Mouse (Mus musculus): ENCODE measurements around the gene C130073F10Rik.
"Not testable (repeated sequence)": the region's sequence is repeated elsewhere in the genome, so short reads cannot be mapped to it uniquely, and the experiment has no call there.

Gene C130073F10Rik

DNA sequence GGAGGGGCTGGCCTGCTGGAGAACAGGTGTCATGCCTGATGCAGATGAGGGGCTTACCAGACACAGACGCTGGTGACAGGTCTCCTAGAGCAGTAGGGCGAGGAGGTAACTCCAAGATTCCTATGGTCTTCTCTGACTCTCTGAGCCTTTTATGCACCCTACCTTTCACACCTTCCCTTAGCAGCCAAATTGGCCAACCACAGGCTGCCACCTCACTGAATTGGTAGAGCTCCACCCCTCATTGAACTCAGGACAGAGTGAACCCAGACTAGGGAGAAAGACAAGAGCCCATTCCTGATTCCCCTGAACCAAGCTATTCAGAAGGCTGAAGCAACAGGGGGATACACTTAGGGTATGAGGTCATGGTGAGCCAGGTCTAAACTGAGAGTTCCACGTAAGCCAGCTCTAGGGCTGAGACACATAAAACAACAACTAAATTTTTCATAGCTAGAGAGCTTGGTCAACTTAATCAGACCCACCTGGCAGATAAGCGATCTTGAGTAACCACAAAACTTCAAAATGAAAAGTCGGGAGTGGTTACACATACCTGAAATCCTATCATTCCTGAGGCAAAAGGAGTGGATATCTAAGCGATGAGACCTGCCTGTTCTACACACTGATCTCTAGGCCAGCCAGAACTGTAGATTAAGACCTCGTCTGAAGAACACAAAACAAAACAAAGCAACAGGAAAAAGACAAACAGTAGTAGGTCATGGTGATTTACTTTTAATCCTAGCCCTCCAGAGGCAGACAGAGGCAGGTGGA lies at the start of gene C130073F10Rik:
TSS of gene C130073F10Rik (minus strand) at position 134 of the 765 bp plus-strand sequence.
- DNase-seq = no peak

DNA sequence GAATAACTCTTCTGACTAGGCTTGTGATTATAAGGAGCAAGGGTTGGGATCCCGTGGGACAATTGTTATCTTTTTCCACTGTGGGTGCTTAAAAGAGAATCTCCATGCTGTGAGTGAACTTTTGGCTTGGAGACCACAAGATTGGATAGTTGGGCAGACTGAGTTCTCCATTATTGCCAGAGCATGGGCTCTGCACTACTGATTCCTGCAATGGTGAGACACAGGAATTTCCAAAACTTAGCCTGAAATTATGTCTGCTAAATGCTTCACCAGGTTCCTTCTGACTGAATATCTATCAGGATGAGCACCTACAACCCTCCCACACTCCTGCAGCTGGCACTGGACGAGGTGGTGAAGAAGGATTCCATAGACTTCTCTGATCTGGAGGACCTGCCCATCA lies 46.5 kb upstream of the C130073F10Rik start, which contains the start of gene Gm12794:
TSS of gene Gm12794 (plus strand) at position 301 of the 400 bp plus-strand sequence.
- DNase-seq = not testable (repeated sequence)

DNA sequence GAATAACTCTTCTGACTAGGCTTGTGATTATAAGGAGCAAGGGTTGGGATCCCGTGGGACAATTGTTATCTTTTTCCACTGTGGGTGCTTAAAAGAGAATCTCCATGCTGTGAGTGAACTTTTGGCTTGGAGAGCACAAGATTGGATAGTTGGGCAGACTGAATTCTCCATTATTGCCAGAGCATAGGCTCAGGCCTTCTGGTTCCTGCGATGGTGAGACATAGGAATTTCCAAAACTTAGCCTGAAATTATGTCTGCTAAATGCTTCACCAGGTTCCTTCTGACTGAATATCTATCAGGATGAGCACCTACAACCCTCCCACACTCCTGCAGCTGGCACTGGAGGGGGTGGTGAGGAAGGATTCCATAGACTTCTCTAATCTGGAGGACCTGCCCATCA lies 15.2 kb upstream of the C130073F10Rik start, which contains the start of gene Gm12800:
TSS of gene Gm12800 (plus strand) at position 301 of the 400 bp plus-strand sequence.
- not testable (repeated sequence) for DNase-seq

DNA sequence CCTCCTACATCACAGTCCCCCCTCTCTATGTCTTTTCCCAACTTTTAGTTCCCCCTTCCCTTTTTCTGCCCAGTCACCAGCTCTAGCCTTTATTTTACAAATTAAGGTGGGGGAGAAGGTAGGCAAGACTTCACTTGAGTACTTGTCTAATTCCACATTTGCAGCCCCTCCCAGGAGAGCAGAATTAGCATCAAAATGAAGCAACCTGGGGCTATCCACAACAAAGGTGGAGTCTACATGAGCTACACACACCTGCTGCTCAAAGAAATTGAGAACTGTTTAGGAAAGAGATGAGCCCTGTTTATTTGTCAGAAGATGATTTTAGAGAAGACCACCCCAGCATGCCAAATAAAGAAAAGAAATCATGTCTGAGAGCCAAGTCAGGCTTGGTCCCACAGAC lies 4.2 kb downstream of the C130073F10Rik start:
- no peak for DNase-seq

DNA sequence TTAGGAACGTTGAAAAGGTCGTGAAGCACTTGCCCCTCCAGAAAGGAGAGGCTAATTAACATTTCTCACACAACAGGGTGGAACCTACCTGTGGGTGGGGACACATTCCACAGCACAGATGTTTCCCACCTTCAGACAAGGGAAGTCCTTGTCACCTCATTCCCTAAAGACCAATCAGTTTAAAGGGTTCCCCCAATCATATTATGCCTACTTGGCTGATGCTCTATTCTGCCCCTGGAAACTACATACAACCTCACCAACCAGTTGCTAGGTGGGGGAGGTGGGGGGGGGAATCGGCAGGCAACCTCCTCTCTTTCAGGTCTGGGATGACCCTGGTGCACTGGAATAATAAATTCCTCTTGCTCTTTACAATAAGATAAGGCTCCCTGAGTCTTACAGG lies 9.9 kb downstream of the C130073F10Rik start:
- DNase-seq = no peak

DNA sequence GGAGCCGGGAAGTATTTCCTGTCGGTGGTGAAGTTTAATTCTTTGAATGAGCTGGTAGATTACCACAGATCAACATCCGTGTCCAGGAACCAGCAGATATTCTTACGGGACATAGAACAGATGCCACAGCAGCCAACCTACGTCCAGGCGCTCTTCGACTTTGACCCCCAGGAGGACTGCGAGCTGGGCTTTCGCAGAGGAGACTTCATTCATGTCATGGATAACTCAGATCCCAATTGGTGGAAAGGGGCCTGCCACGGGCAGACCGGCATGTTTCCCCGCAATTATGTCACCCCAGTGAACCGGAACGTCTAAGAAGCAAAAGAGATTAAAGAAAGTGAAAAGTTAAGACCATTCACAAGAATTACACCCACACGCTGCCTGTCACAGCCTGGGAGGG lies 17.9 kb downstream of the C130073F10Rik start:
- DNase-seq = peak in 1 of 2 experiments; percentile 25

DNA sequence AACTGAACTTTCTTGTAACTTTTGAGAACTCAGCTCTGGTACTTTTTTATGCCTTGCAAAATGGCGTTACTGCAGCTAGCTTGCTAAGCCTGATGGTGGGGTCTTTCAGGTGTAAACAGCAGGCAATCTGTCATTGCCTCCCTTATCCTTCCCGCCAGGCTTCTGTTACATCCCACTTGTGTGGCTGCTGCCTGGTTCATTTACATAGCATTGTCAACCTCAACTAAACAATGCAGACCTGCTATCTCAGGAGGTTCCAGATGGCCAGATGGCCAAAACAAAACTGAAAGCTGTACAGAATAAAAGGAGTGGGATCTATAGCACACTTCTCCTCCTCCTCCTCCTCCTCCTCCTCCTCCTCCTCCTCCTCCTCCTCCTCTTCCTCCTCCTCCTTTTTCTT lies 21.6 kb downstream of the C130073F10Rik start:
- DNase-seq = not testable (repeated sequence)

DNA sequence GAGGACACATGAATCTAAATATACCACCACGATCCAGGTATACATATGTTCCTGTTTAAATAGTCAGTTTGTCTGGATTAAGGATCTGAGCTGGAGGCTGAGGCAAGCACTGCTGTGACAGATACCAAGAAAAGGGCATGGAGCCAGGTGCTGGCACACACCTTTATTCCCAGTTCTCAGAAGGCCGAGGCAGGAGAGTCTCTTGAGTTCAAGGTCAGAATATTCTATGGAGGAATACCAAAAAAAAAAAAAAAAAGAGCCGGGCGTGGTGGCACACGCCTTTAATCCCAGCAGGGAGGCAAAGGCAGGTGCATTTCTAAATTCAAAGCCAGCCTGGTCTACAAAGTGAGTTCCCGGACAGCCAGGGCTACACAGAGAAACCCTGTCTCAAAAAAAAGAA lies 31.3 kb downstream of the C130073F10Rik start:
- DNase-seq = no peak

DNA sequence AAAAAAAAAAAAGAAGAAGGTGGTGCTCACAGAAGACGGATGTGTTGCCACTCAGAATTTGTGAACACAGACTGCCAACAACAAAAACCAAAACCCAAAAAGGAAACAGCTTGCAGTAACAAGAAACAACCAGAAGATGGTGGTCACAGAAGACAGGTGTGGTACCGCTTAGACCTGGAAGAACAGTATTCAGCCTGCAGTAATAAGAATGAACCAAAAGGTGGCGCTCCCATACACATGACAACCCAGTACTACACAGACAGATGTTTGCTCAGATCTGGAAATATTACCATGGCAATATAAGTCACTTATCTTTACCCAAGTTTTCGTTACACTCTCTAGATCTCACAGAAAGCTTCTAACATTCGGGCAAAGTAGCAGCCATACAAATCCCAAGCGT lies 32.7 kb downstream of the C130073F10Rik start:
- peak; percentile 33 to 41 for DNase-seq

DNA sequence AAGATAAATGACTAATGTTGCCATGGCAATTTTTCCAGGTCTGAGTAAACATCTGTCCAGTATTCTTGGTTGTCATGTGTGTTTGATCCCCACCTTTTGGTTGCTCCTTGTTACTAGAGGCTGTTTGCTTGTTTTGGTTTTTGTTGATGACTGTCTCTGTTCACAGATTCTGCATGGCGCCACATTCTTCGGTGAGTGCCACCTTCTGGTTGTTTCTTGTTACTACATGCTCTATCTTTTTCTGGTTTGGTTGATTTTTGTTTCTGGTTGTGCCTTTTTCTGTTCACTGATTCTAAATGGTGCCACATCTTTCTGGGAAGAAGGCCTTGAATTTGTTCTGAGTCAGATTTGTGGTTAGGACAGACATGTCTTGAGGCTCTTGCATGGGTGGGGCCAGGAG lies 42.7 kb downstream of the C130073F10Rik start:
- DNase-seq = no peak

DNA sequence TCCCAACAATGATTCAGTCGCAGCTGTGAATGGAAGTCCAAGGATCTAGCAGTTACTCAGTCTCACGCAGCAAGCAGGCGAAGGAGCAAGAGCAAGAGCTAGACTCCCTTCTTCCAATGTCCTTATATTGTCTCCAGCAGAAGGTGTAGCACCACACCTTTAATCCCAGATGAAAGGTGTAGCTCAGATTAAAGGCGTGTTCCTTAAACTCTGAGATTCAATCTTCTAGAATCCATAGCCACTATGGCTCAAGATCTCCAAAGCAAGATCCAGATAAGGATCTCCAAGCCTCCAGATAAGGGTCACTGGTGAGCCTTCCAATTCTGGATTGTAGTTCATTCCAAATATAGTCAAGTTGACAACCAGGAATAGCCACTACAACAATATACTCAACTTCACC lies 49.7 kb downstream of the C130073F10Rik start, which contains the start of gene B020004J07Rik:
TSS of gene B020004J07Rik (minus strand) at position 101 of the 400 bp plus-strand sequence.
- not testable (repeated sequence) for DNase-seq
